Mouse (Mus musculus): ENCODE measurements around the gene Gm20388.

- TF ChIP-seq POLR2A (IDR thresholded peaks at IDR 0.05; ENCODE audit: insufficient read depth, low read length) (no peak), CTCF (IDR thresholded peaks at IDR 0.05; ENCODE audit: low read depth, low read length) (no peak), EP300 (IDR thresholded peaks at IDR 0.05; ENCODE audit: insufficient read depth, low read depth, low read length) (no peak)
These were observed 3946.7 kb downstream of the Gm20388 start for GRCm38 (mm10) chr8:123857361-123857760.

All from ES-Bruce4 (cell line).